Mouse (Mus musculus) fibroblast of lung, adult 2 months (primary cell): ENCODE measurements around the gene Nek7.

Source experiments
- DNase-seq: peaks from one replicate; pipeline ENCODE4 v3.0.0-alpha.2; 2011; ENCODE audit warnings: low read depth

Nek7 gene

GRCm38 (mm10) chr1:138571038-138571441 is 48.9 kb downstream of the Nek7 start:
- DNase-seq = no peak

GRCm38 (mm10) chr1:138568434-138569232 is 51.3 kb downstream of the Nek7 start:
- no peak for DNase-seq

GRCm38 (mm10) chr1:138567946-138568345 is 52.0 kb downstream of the Nek7 start:
- no peak for DNase-seq

GRCm38 (mm10) chr1:138564677-138565076 is 55.3 kb downstream of the Nek7 start:
- no peak for DNase-seq

GRCm38 (mm10) chr1:138560733-138561132 is 59.2 kb downstream of the Nek7 start:
- DNase-seq = no peak

GRCm38 (mm10) chr1:138559213-138560101 is 60.5 kb downstream of the Nek7 start:
- no peak for DNase-seq

- DNase-seq = no peak
Observed at GRCm38 (mm10) chr1:138558342-138558741, 61.6 kb downstream of the Nek7 start.

GRCm38 (mm10) chr1:138554926-138555325 is 65.0 kb downstream of the Nek7 start:
- DNase-seq = no peak

- DNase-seq = no peak
Observed at GRCm38 (mm10) chr1:138550184-138550583, 69.8 kb downstream of the Nek7 start.

GRCm38 (mm10) chr1:138542170-138542515 is 77.8 kb downstream of the Nek7 start:
- DNase-seq = no peak

GRCm38 (mm10) chr1:138541495-138542169 is 78.3 kb downstream of the Nek7 start:
- DNase-seq = peak; percentile 36

- DNase-seq = no peak
Observed at GRCm38 (mm10) chr1:138539713-138540112, 80.2 kb downstream of the Nek7 start.

- DNase-seq = no peak
Observed at GRCm38 (mm10) chr1:138538217-138538616, 81.7 kb downstream of the Nek7 start.

GRCm38 (mm10) chr1:138535758-138536574 is 84.0 kb downstream of the Nek7 start:
- DNase-seq = no peak

- no peak for DNase-seq
Observed at GRCm38 (mm10) chr1:138530604-138531003, 89.3 kb downstream of the Nek7 start.

- no peak for DNase-seq
Observed at GRCm38 (mm10) chr1:138523962-138524361, 96.0 kb downstream of the Nek7 start.

GRCm38 (mm10) chr1:138518235-138518634 is 101.7 kb downstream of the Nek7 start:
- no peak for DNase-seq

GRCm38 (mm10) chr1:138517360-138518099 is 102.4 kb downstream of the Nek7 start:
- no peak for DNase-seq

- DNase-seq = no peak
Observed at GRCm38 (mm10) chr1:138516946-138517345, 103.0 kb downstream of the Nek7 start.

- no peak for DNase-seq
Observed at GRCm38 (mm10) chr1:138515362-138515761, 104.6 kb downstream of the Nek7 start.

- DNase-seq = no peak
Observed at GRCm38 (mm10) chr1:138513982-138514381, 106.0 kb downstream of the Nek7 start.
